Mouse (Mus musculus) B cell, adult 67 days (primary cell): ENCODE results near the gene Cdk1. TPM values are rescaled to one million over a fixed set of nuclear protein-coding genes. Genes with fewer than 3 reads are reported as not detected.

ENCODE experiments used
- total RNA-seq, 2 experiments: library from RNA; stranded (reverse); gene quantifications; 4 replicates each; pipeline ENCODE4 v1.2.4; 2023

The Cdk1 gene
- 1 to 10 TPM; 3.0 to 4.3 TPM for total RNA-seq

DNA sequence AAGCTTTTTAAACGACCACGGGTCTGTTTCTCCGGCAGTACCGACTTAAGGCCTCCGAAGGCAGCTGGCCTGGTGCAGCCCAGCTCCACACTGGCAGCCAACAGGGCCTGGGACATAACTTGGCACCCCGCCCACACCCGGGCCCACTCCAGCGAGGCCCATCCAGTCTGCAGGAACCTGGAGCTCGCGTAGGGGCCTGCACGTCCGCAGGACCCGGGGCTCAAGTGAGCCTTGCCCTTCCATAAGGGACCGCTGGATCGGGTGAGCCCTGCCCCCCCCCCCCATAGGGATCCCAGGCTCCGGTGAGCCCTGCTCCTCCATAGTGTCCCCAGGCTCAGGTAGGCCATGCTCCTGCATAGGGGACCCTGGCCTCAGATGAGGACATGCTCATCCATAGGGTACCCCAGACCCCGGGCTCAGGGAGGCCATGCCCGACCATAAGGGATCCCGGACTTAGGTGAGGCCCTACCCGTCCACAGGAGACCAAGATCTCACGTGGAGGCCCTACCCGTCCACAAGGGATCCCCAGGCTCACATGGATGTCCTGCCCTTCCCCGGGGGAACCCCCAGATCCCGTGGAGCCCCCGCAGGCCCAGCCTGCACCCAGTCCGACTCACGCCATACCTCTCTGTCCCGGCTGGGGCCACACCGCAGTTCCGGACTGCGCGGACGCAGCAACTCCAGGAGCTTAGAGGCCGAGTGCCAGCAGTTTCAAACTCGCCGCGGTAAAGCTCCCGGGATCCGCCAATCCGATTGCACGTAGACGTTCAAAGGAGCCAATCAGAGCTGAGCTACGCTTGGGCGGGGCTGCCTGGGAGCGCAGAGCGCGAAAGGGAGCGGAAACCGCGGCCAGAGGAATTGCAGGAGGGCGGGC, at the start of gene Cdk1:
Cdk1 (minus strand) TSS at position 727 of the 874 bp plus-strand sequence.

DNA sequence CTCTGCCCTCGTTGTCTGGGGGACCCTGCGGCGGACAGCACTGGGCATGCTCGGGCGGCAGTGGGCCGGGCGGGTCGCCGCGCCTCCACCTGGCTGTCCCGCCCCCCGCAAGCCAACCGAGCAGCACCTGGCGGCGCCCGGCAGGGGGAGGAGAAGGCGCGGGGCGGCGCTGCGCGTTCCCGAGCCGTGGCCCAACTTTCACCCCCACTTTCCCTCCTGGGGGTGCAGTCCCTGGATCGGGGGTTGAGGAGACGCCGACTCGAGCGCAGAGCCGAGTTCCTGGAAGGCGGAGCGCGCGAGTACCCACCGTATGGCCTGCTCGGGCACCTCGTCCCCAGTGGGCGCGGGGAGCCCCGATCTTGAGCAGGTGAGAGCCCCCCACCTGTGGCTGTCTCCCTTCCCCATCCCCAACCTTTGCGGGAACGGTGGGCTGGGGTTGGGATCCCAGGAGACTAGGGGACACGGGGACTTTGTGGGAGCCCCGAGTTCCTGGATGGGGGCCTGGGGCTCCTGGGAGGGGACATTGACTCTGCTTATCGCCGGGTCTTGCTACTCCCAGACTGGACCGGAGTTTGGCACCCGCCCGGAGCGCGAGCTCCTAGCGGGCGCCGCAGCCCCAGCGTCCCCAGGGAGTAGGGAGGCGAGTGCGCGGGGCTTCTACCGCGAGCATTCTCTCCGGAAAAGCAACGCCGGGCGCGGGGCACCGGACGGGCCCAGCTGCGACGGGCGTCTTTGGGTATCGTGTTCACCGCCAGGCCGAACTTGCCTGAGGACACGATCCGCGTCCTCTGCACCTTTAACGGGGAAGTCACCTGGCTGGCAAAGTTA, 46.2 kb upstream of the Cdk1 start, which contains the start of gene Ank3:
Ank3 (plus strand) TSS at position 11 of the 828 bp plus-strand sequence.

Other genes with a start within 250 kb of the Cdk1 start
- gene Rhobtb1, start 201.5 kb downstream of the Cdk1 start, total RNA-seq = 10 to 100 TPM; 21.4 to 27.0 TPM
- under 1 TPM; 0.52 to 0.80 TPM for gene A930033H14Rik, start 139.8 kb downstream of the Cdk1 start, total RNA-seq
- not detected for gene Ank3, start 45.8 kb upstream of the Cdk1 start, total RNA-seq